Mouse (Mus musculus): ENCODE data around the gene Lgi2. TPM values are rescaled to one million over a fixed set of nuclear protein-coding genes. Genes with fewer than 3 reads are reported as not detected.

Gene Lgi2
- polyA plus RNA-seq, 1 experiment from 2014 or later: 0.26 TPM

DNA sequence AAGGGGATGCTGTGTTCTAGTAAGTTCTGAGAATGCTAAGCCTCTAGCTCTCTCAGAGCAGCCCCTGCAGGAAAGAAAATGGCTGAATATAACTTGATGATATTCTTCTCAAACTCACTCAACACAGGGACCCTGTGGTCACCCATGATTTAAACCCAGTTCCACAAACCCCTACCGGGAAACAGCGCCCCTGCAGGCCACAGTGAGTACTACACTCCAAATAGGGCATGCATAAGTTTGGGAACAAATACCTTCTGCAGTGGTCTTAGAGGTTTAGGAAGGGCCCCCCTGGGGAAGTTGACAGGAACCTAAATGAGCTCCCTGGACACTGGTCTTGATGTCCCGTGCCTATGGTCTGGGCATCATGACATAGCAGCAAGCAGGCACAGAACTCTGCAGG lies 19.3 kb downstream of the Lgi2 start:
- Histone ChIP-seq H3K9me3 (ENCODE audit: low read length) (no peaks in the 10 kb centered on the region), H3K4me3 (ENCODE audit: low read depth, low read length) (no peak overlapping the region), H3K4me1 (ENCODE audit: insufficient read depth) (no peaks in the 10 kb centered on the region), H3K27me3 (ENCODE audit: insufficient read depth, low read length) (no peaks in the 10 kb centered on the region), H3K4me2 (ENCODE audit: low read depth, low read length) (no peak overlapping the region), H3K9ac (replicated peaks) (no peak overlapping the region), H3K36me3 (replicated peaks; ENCODE audit: insufficient read depth, low read length) (no peaks in the 10 kb centered on the region), H3K27ac (ENCODE audit: low read depth) (no peak overlapping the region)
- ATAC-seq (no peak), DNase-seq (peak; percentile 43)
- TF ChIP-seq CTCF (IDR thresholded peaks at IDR 0.05; ENCODE audit: low read depth): peak; percentile 78
- TF ChIP-seq EP300 (IDR thresholded peaks at IDR 0.05; ENCODE audit: low read depth): no peak
- WGBS (ENCODE audit: insufficient replicate concordance): 39% methylated on average over 3 of the region's 3 CpGs

DNA sequence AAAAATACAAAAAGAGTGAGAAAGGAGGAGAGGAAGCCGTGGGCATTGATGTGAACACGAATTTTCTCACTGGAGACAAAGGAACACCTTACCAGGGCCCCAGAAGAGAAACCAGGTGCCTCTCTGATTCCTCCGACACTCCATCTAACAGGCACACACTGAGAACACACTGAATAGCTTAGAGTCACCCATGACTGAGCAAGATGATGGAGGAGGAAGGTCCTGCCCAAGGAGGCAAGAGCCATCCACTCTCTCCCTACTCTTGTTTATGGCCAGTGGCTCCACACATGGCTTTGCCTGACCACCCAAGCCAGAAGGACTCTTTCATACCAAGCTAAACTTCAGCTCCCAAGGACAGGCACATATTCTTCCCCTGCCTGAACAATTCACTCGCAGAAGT lies 22.5 kb downstream of the Lgi2 start:
- TF ChIP-seq EP300 (IDR thresholded peaks at IDR 0.05; ENCODE audit: low read depth) (no peak), CTCF (IDR thresholded peaks at IDR 0.05; ENCODE audit: low read depth) (no peak)
- H3K36me3 ChIP-seq (replicated peaks; ENCODE audit: insufficient read depth, low read length): no peaks in the 10 kb centered on the region
- H3K27me3 ChIP-seq (ENCODE audit: insufficient read depth, low read length): no peaks in the 10 kb centered on the region
- no peak overlapping the region for H3K9ac ChIP-seq (replicated peaks)
- H3K27ac ChIP-seq (ENCODE audit: low read depth): no peak overlapping the region
- no peaks in the 10 kb centered on the region for H3K9me3 ChIP-seq (ENCODE audit: low read length)
- WGBS (ENCODE audit: insufficient replicate concordance): 80% methylated on average over 4 of the region's 4 CpGs
- 0 out of 2 replicates have a peak, but pooled peaks cover 3% of the 10 kb centered on the region for H3K4me1 ChIP-seq (ENCODE audit: insufficient read depth)
- DNase-seq: no peak
- ATAC-seq: no peak
- H3K4me2 ChIP-seq (ENCODE audit: low read depth, low read length): no peak overlapping the region
- no peak overlapping the region for H3K4me3 ChIP-seq (ENCODE audit: low read depth, low read length)

DNA sequence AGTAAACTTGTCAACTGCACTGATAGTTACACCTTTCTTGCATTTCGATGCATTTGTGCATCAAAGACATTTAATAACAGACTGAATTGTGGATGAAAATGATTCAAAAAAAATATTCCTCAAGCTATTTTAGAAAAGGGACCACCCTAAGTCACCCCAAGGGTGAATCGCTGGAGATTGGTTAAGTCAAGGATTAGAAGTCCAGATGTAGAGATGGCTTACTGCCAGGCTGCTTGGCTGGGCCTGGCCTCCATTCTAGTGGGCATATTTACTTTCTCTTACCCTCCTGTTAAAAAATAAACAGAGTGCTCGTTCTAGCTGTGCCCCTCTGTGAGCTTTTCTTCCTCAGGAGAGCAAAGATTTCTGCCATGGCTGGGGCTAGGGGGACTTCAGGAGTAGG lies 26.1 kb downstream of the Lgi2 start:
- 44% methylated on average over 3 of the region's 3 CpGs for WGBS (ENCODE audit: insufficient replicate concordance)
- no peaks in the 10 kb centered on the region for H3K9me3 ChIP-seq (ENCODE audit: low read length)
- H3K4me2 ChIP-seq (ENCODE audit: low read depth, low read length): no peak overlapping the region
- DNase-seq: no peak
- no peaks in the 10 kb centered on the region for H3K27me3 ChIP-seq (ENCODE audit: insufficient read depth, low read length)
- no peak overlapping the region for H3K4me3 ChIP-seq (ENCODE audit: low read depth, low read length)
- no peak overlapping the region for H3K9ac ChIP-seq (replicated peaks)
- H3K4me1 ChIP-seq (ENCODE audit: insufficient read depth): 0 out of 2 replicates have a peak, but pooled peaks cover 3% of the 10 kb centered on the region
- no peaks in the 10 kb centered on the region for H3K36me3 ChIP-seq (replicated peaks; ENCODE audit: insufficient read depth, low read length)
- TF ChIP-seq EP300 (IDR thresholded peaks at IDR 0.05; ENCODE audit: low read depth) (no peak), CTCF (IDR thresholded peaks at IDR 0.05; ENCODE audit: low read depth) (no peak)
- ATAC-seq: no peak
- no peak overlapping the region for H3K27ac ChIP-seq (ENCODE audit: low read depth)

DNA sequence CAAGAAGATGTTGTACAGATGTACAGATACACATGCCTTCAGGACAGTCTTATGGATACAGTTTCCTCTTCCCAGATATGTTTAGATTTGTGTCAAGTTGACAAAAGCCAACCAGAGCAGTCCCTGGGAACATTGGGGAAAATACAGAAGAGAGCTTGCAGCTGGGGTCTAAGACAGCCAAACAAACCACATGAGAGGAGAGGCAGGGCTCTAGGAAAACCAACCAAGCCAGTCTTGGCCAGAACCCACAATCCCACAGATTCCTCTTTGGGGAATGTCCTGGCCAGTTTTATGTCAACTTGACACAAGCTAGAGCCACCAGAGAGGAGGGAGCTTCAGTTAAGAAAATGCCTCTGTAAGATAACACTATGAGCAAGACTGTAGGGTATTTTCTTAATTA lies 26.8 kb downstream of the Lgi2 start:
- no peaks in the 10 kb centered on the region for H3K36me3 ChIP-seq (replicated peaks; ENCODE audit: insufficient read depth, low read length)
- no peak overlapping the region for H3K9ac ChIP-seq (replicated peaks)
- H3K27me3 ChIP-seq (ENCODE audit: insufficient read depth, low read length): no peaks in the 10 kb centered on the region
- ATAC-seq (no peak), DNase-seq (no peak)
- H3K27ac ChIP-seq (ENCODE audit: low read depth): no peak overlapping the region
- TF ChIP-seq CTCF (IDR thresholded peaks at IDR 0.05; ENCODE audit: low read depth) (no peak), EP300 (IDR thresholded peaks at IDR 0.05; ENCODE audit: low read depth) (no peak)
- H3K9me3 ChIP-seq (ENCODE audit: low read length): no peaks in the 10 kb centered on the region
- H3K4me3 ChIP-seq (ENCODE audit: low read depth, low read length): no peak overlapping the region
- 0 out of 2 replicates have a peak, but pooled peaks cover 3% of the 10 kb centered on the region for H3K4me1 ChIP-seq (ENCODE audit: insufficient read depth)
- H3K4me2 ChIP-seq (ENCODE audit: low read depth, low read length): no peak overlapping the region

DNA sequence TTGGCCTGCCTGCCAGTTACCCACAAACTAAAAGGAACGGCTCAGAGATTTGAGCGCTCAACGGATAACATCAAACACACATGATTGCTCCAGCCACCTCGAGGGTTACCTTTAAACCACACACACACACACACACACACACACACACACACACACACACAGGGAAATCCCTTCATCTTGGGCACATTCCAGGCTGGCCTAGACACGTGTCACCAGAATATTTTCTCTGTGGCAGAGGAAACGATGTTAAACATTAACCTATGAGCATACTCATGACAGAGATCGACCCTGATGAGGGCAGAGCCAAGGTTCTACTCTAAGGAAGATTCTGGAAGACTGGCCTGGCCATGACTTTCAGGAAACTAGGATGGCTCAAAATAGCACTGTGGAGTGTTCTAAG lies 29.2 kb downstream of the Lgi2 start:
- Histone ChIP-seq H3K27me3 (ENCODE audit: insufficient read depth, low read length) (no peaks in the 10 kb centered on the region), H3K4me3 (ENCODE audit: low read depth, low read length) (no peak overlapping the region), H3K9me3 (ENCODE audit: low read length) (no peaks in the 10 kb centered on the region), H3K27ac (ENCODE audit: low read depth) (no peak overlapping the region), H3K4me2 (ENCODE audit: low read depth, low read length) (no peak overlapping the region), H3K9ac (replicated peaks) (no peak overlapping the region), H3K36me3 (replicated peaks; ENCODE audit: insufficient read depth, low read length) (no peaks in the 10 kb centered on the region), H3K4me1 (ENCODE audit: insufficient read depth) (0 out of 2 replicates have a peak, but pooled peaks cover 3% of the 10 kb centered on the region)
- WGBS (ENCODE audit: insufficient replicate concordance): 56% methylated on average over 7 of the region's 7 CpGs
- DNase-seq: peak; percentile 68
- ATAC-seq: peak; percentile 92
- TF ChIP-seq EP300 (IDR thresholded peaks at IDR 0.05; ENCODE audit: low read depth): no peak
- TF ChIP-seq CTCF (IDR thresholded peaks at IDR 0.05; ENCODE audit: low read depth): no peak

DNA sequence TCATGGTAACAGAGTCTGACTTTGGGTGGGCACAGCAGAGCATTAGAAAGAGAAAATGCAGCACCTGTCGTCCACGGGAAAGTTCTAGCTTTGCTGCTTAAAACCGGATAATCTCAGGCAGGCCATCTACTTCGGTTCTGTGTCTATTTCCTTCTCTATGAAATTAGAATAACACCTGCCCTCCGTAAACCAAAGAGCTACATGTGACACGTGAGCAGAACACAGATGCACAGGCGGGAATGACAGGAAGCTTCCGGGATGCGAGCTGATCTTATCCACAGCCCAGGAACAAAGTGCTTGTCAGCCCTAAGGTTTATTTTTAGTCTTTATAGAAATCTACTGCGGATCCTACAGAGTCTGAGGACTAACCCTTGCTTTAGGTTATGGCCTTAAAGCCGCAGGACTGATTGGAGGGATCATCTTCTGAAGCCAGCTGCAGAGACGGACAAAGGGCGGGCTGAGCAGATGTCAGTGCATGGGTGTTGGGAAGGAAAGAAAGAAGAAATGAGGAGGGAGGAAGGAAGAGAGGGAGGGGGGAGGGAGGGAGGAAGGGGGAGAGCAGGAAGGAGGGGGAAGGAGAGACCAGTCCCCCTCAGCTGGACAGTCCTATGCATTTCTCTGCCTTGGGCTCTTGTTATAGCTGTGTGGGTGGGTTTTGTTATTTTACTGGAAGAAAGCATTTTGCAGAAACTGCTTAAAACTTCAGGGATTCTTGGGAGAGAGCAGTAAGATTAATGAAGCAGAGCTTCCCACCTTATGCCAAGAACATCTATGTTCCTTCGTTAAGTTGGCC lies 31.3 kb downstream of the Lgi2 start:
- 59% methylated on average over 14 of the region's 14 CpGs for WGBS (ENCODE audit: insufficient replicate concordance)

More for the DNA sequence above, 31.3 kb downstream of the Lgi2 start:
- Histone ChIP-seq H3K9ac (replicated peaks) (no peak overlapping the region), H3K9me3 (ENCODE audit: low read length) (no peaks in the 10 kb centered on the region), H3K4me2 (ENCODE audit: low read depth, low read length) (no peak overlapping the region), H3K4me1 (ENCODE audit: insufficient read depth) (no peaks in the 10 kb centered on the region), H3K4me3 (ENCODE audit: low read depth, low read length) (no peak overlapping the region), H3K27me3 (ENCODE audit: insufficient read depth, low read length) (no peaks in the 10 kb centered on the region), H3K27ac (ENCODE audit: low read depth) (no peak overlapping the region), H3K36me3 (replicated peaks; ENCODE audit: insufficient read depth, low read length) (no peaks in the 10 kb centered on the region)
- TF ChIP-seq CTCF (IDR thresholded peaks at IDR 0.05; ENCODE audit: low read depth) (no peak), EP300 (IDR thresholded peaks at IDR 0.05; ENCODE audit: low read depth) (no peak)
- DNase-seq (no peak), ATAC-seq (no peak)
